Mouse (Mus musculus) megakaryocyte-erythroid progenitor cell, adult 5-6 weeks (primary cell): Measurements from ENCODE around the gene Actl7a. TPM values are rescaled to one million over a fixed set of nuclear protein-coding genes. Genes with fewer than 3 reads are reported as not detected.

Experiments
- ATAC-seq: replicated peaks from 2 replicates; pipeline ENCODE4 v1.8.0; 2016; ENCODE audit warnings: mild to moderate bottlenecking, inconsistent platforms; ENCODE audit not compliant: severe bottlenecking, poor library complexity, low FRiP score, low TSS enrichment
- total RNA-seq, 2 experiments: library from RNA; stranded (forward) in 1 of 2; stranded (reverse) in 1 of 2; fragments of 200-1000, 215-1000 nt in 1 of 2; fragments of >200 nt in 1 of 2; fragmentation: Nextera tagmentation in 1 of 2; gene quantifications; 2 replicates each; pipeline ENCODE4 v1.2.3; 2014 to 2017

The Actl7a gene
- total RNA-seq, 2 experiments from 2014 or later: not detected

DNA sequence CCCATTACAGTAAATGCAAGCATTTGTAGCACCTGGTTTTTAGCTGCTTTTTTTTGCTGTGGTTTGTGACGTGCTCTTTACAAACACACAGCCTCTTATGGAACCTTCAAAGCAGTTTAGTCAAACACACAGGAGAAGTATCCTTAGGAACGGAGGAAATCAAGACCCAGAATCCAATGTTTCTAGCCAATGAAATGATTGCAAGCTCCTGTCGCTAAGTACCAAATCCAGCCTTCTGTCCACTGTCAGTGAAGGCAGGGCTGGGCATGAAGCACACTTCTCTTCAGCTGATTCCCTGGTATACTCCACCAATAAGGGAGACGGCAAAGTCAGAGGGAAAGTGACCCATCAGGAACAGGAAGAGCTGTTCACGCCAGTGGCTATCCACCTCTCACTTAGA is 12.8 kb downstream of the Actl7a start:
- no peak for ATAC-seq

DNA sequence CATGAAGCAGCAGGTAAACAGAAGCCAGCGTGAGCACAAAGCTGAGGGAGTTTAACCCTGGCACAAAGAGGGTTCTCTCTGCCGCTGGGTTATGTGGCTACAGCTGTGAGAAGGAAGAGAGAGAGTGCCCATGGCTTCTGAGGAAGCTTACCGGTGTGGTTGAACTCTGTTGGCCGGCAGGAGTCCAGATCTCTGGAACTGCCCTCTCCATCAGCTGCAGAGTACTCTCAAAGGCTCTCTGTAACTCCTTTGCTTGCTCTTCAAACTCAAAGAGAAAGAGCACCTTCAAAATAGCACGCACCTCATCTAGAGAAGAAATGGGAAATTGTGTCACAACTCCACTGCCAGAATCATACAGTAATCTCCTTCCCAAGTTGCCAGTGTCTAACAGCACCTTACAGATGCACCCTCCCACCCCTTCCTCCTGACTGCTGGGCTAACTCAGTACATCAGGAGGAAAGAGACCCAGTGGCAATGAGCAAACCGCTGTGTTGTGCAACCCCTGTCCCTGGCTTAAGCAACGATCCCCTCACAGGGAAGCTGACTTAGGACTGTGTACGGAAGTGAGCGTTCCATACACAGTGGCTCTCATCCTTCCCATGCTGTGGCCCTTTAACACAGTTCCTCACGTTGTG is 13.9 kb downstream of the Actl7a start:
- no peak for ATAC-seq

DNA sequence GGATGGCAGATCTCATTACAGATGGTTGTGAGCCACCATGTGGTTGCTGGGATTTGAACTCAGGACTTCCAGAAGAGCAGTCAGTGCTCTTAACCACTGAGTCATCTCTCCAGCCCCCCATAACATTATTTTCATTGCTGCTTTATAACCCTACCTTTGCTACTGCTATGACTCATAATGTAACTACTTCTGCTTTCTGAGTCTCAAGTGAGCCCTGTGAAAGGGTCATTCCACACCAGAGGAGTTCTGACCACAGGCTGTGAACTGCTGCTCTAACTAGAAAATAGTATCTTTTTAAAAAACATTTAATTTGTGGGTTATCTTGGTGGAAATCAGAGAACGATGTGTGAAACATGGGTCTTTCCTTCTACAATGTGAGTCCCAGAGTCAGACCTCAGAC is 14.5 kb downstream of the Actl7a start:
- no peak for ATAC-seq

DNA sequence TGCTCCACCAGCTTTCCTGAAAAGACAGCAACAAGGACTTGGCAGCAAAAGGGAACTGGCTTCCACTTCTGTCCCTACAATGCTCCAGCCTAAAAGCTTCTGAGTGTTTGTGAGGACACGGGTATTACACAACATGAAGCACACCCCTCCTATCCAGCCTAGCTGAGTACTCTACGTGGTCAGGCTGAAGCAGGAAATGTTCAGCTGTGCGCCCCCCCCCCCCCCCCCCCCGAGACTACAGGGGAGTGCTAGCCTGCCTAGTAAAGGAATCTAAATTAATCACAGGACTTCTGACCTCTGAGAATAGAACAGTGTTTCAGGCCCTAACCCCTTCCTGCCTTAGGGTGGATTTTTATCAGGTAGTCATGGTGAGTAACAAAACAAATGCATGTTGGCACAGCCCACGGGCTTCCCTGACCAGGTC is 24.7 kb downstream of the Actl7a start:
- no peak for ATAC-seq

DNA sequence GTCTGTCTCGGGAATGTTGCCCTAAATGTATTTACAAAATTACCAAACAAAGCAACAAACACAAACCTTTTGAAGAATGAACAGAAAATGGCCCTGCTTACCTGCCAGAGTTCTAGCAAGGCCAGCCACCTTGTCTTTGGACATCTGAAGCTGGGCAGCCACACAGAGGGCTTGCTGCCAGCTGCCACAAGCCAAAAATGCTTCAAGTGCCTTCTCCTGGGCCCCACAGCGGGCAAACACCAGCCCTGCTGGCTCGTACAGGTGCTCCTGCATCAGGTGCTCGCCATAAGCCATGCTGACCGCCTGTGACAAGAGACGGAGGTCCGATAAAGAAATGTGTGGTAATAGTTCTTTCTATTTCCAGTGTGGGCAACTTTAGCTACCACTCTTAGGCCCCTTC is 25.7 kb downstream of the Actl7a start:
- ATAC-seq: no peak

DNA sequence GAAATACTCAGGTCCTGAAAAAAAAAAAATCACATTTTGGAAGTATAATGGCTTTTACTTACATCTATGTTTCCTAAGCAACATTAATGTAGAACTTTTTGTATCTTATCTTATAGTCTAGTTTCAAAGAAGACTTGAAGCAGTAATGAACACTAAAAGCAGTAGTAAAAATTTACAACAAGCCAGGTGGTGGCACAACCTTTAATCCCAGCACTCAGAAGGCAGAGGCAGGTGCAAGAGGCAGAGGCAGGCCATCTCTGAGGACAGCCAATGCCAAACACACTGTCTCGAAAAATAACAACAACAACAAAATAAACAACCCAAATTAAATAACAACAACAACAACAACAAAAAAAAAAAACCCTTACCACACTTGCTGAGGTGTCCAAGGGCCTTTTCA is 27.9 kb downstream of the Actl7a start:
- ATAC-seq: no peak

DNA sequence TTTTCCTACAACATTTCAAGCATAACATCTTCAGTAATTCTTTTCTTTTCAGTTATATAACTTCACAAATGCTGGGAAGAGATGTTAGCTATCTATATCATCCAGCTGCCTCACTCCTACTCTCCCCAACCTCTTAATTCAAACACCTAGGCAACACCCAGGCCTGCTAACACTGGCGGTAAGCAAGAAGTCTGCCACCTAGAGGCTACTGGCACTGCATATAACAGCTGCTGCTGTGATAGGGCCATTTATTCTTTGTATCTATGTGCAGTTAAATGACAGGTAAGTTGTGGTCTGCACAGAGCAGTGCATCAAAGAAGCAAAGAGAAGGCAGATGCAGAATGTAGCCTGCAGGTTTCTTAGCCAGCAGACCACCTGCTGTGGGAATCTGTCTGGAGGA is 48.2 kb downstream of the Actl7a start:
- peak; percentile 82 for ATAC-seq

Other genes with a start within 250 kb of the Actl7a start
- not detected in 2 replicates for gene Gm26657, start 3.3 kb upstream of the Actl7a start, total RNA-seq (2014; fragmentation: Nextera tagmentation)
- not detected in 2 replicates for gene Gm26657, start 3.3 kb upstream of the Actl7a start, total RNA-seq (2017)
- not detected in 2 replicates for gene Actl7b, start 2.0 kb upstream of the Actl7a start, total RNA-seq (2014; fragmentation: Nextera tagmentation)
- gene Actl7b, start 2.0 kb upstream of the Actl7a start, total RNA-seq (2017): 2.5 TPM in 1 of 2 replicates, not detected in the other
- gene Elp1, start 58.9 kb downstream of the Actl7a start, total RNA-seq (2014; fragmentation: Nextera tagmentation): 83.2 and 87.6 TPM in 2 replicates
- gene Elp1, start 58.9 kb downstream of the Actl7a start, total RNA-seq (2017): 29.9 and 34.8 TPM in 2 replicates
- gene Fam206a, start 58.9 kb downstream of the Actl7a start, total RNA-seq (2014; fragmentation: Nextera tagmentation): 28.4 and 35.5 TPM in 2 replicates
- gene Fam206a, start 58.9 kb downstream of the Actl7a start, total RNA-seq (2017): 5.6 and 7.3 TPM in 2 replicates
- gene Ctnnal1, start 121.8 kb downstream of the Actl7a start, total RNA-seq (2014; fragmentation: Nextera tagmentation): 1.1 and 8.7 TPM in 2 replicates
- gene Ctnnal1, start 121.8 kb downstream of the Actl7a start, total RNA-seq (2017): 5.6 and 7.6 TPM in 2 replicates
- 9.0 and 11.8 TPM in 2 replicates for gene Tmem245, start 204.0 kb downstream of the Actl7a start, total RNA-seq (2014; fragmentation: Nextera tagmentation)
- 4.7 and 6.1 TPM in 2 replicates for gene Tmem245, start 204.0 kb downstream of the Actl7a start, total RNA-seq (2017)
- not detected in 2 replicates for gene Frrs1l, start 247.0 kb downstream of the Actl7a start, total RNA-seq (2014; fragmentation: Nextera tagmentation)
- gene Frrs1l, start 247.0 kb downstream of the Actl7a start, total RNA-seq (2017): not detected in 2 replicates